Mouse (Mus musculus) embryonic fibroblast, embryonic 13.5 days (primary cell): ENCODE data around the gene Ehmt2.

Experiments
- CTCF ChIP-seq: IDR thresholded peaks from 2 replicates; pipeline ENCODE4 v1.5.1; 2011; ENCODE audit warnings: mild to moderate bottlenecking, control low read depth, low read length, moderate library complexity, borderline replicate concordance; ENCODE audit not compliant: insufficient read depth
- POLR2A ChIP-seq: IDR thresholded peaks from 2 replicates; pipeline ENCODE4 v1.6.1; 2011; ENCODE audit warnings: low read depth, mild to moderate bottlenecking, control low read depth, low read length, moderate library complexity

- TF ChIP-seq CTCF, result no peak
- no peak for TF ChIP-seq POLR2A
These were observed 43.2 kb downstream of the Ehmt2 start for GRCm38 (mm10) chr17:34941344-34942041.
